Mouse (Mus musculus) liver, adult 2 months (tissue): Measurements from ENCODE around the gene Ube2cbp.

ENCODE experiments used
- CTCF ChIP-seq: fragments of 200-500 bp; IDR thresholded peaks from 2 replicates; pipeline ENCODE4 v1.5.1; 2011; ENCODE audit warnings: low read depth, low read length, control low read depth
- POLR2A ChIP-seq: fragments of 200-500 bp; IDR thresholded peaks from 2 replicates; pipeline ENCODE4 v1.6.1; 2011; ENCODE audit warnings: low read length, control low read depth; ENCODE audit not compliant: insufficient read depth; ENCODE audit errors: extremely low read depth

DNA sequence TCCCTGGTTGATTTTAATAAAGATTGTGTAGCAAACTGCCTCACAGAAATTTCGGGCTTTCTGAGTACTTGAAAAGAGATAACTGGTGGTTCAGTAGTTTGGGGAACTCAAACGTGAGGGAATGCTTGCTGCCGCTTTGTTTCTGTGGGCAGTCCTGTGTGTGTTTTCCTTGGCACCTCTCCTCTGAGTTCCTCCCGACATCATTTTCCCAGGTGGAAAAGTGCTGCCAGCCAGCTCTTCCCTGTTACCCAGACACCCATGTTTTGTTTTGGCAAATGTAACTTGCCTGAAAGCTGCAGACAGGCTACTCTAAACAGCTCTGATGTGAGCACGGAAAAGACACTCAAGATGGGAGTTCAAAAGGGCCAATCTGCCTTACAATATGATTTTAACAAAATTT is 166.6 kb downstream of the Ube2cbp start:
- TF ChIP-seq POLR2A (no peak), CTCF (no peak)
